Mouse (Mus musculus): ENCODE data around the gene Cd63. TPM values are rescaled to one million over a fixed set of nuclear protein-coding genes. Genes with fewer than 3 reads are reported as not detected.

Gene Cd63
- 158 and 226 TPM in 2 replicates for total RNA-seq (2012; rRNA removed)

DNA sequence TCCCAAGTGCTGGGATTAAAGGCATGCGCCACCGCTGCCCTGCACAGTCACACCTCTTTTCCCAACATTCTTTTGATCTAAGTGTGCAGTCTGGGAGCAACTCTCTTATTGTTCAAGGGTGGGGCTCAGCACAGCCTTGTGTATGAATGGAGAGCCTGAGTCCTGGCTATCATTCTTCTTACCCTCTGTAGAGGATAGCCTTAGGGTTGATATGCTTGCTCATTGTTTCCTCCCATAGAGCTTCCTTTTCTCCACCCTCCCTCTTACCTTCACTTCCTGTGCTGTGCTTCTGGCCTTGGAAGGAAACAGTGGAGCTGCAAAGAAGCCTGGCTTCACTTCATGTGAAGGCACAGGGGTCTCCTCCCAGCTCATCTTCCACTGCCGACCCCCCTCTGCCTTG, at the start of gene Cd63:
TSS of gene Cd63 (plus strand) at position 292 of the 400 bp plus-strand sequence.
- peak within 1 kb of the TSS; percentile 79; the same call in 1 of the 2 replicates for H3K27ac ChIP-seq (ENCODE audit: insufficient read depth, low read depth, low read length, poor library complexity, severe bottlenecking)
- H3K4me1 ChIP-seq (ENCODE audit: control insufficient read depth in 2 of 2, insufficient read depth in 2 of 2, low read length in 2 of 2, poor library complexity in 1 of 2), result peaks cover 0 to 6% of the 10 kb centered on the region in 2 experiments; a peak in 1 of 4 replicates
- no peaks in the 10 kb centered on the region for H3K9me3 ChIP-seq (ENCODE audit: control insufficient read depth, insufficient read depth, low read depth, low read length)
- TF ChIP-seq HCFC1 (IDR thresholded peaks at IDR 0.05; ENCODE audit: borderline replicate concordance, insufficient read depth, low read length) (no peak), ZNF384 (IDR thresholded peaks at IDR 0.05; ENCODE audit: low read depth, low read length) (no peak), CHD2 (IDR thresholded peaks at IDR 0.05; ENCODE audit: low read depth, low read length) (no peak), ZC3H11A (IDR thresholded peaks at IDR 0.05; ENCODE audit: borderline replicate concordance, low read depth, low read length) (no peak), MAFK (IDR thresholded peaks at IDR 0.05; ENCODE audit: insufficient read depth, low read depth, low read length) (no peak)
- no peaks in the 10 kb centered on the region for H3K36me3 ChIP-seq (ENCODE audit: control insufficient read depth, insufficient read depth, low read length, poor library complexity, severe bottlenecking)
- H3K4me3 ChIP-seq (ENCODE audit: insufficient read depth in 1 of 2, low read depth in 1 of 2, low read length in 2 of 2, poor library complexity in 1 of 2, severe bottlenecking in 1 of 2), result peak within 1 kb of the TSS in 1 of 2 experiments; percentile 51; a peak in 2 of 4 replicates
- peak; percentile 62 for DNase-seq (ENCODE audit: low read depth, low spot score)
- in situ Hi-C loops (cut with MboI; ENCODE audit: low sequenced_read_pairs in 2 of 2, unreplicated experiment in 2 of 2), result no loop called here
- peak within 1 kb of the TSS; percentile 66 for H3K9ac ChIP-seq (ENCODE audit: insufficient read depth, low read depth, low read length, poor library complexity, severe bottlenecking)

DNA sequence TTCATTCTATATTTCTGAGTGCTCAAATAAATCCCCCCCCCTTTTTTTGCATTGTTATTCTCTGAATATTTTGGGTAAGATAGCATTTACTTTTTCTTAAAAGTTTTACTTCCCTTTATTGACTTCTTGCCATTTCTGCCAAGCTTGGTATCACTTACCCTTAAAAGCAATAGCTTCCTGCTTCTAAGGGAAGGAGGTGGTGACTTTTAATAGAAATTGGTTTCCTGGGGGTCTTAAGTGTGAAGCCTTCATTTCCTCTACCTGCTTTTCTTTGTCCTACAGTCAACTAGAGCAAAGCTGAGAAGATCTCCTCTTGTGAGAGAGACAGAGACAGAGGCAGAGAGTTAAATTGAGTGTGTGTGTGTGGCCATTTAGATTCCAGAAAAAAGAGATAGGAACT, 39.6 kb upstream of the Cd63 start:
- in situ Hi-C loops (cut with MboI; ENCODE audit: low sequenced_read_pairs in 2 of 2, unreplicated experiment in 2 of 2), result no loop called here
- Histone ChIP-seq H3K4me1 (ENCODE audit: control insufficient read depth in 2 of 2, insufficient read depth in 2 of 2, low read length in 2 of 2, poor library complexity in 1 of 2) (no peaks in the 10 kb centered on the region), H3K27ac (ENCODE audit: insufficient read depth, low read depth, low read length, poor library complexity, severe bottlenecking) (no peak overlapping the region), H3K9ac (ENCODE audit: insufficient read depth, low read depth, low read length, poor library complexity, severe bottlenecking) (no peak overlapping the region), H3K36me3 (ENCODE audit: control insufficient read depth, insufficient read depth, low read length, poor library complexity, severe bottlenecking) (peaks cover 10% of the 10 kb centered on the region; the same call in 1 of the 2 replicates), H3K9me3 (ENCODE audit: control insufficient read depth, insufficient read depth, low read depth, low read length) (no peaks in the 10 kb centered on the region), H3K4me3 (ENCODE audit: insufficient read depth in 1 of 2, low read depth in 1 of 2, low read length in 2 of 2, poor library complexity in 1 of 2, severe bottlenecking in 1 of 2) (no peak overlapping the region)
- no peak for DNase-seq (ENCODE audit: low read depth, low spot score)
- TF ChIP-seq HCFC1 (IDR thresholded peaks at IDR 0.05; ENCODE audit: borderline replicate concordance, insufficient read depth, low read length), result no peak
- no peak for TF ChIP-seq CHD2 (IDR thresholded peaks at IDR 0.05; ENCODE audit: low read depth, low read length)
- TF ChIP-seq ZNF384 (IDR thresholded peaks at IDR 0.05; ENCODE audit: low read depth, low read length), result no peak
- no peak for TF ChIP-seq MAFK (IDR thresholded peaks at IDR 0.05; ENCODE audit: insufficient read depth, low read depth, low read length)
- no peak for TF ChIP-seq ZC3H11A (IDR thresholded peaks at IDR 0.05; ENCODE audit: borderline replicate concordance, low read depth, low read length)

DNA sequence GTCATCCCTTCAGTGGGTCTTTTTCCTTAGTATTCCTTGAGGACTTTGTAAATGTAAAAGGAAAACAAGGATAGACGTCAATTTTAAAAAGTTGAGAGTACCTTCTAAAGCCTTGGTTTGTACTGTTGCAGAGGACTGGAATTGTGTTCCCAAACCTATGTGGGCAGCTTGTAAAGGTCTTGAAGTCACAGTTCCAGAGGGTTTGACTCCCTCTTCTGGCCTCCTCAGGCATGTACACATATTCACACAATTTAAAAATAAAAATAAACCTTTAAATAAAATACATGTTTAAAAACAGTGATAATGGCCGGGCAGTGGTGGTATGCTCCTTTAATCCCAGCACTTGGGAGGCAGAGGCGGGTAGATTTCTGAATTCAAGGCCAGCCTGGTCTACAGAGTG, 34.7 kb upstream of the Cd63 start:
- in situ Hi-C loops (cut with MboI; ENCODE audit: low sequenced_read_pairs in 2 of 2, unreplicated experiment in 2 of 2), result no loop called here

DNA sequence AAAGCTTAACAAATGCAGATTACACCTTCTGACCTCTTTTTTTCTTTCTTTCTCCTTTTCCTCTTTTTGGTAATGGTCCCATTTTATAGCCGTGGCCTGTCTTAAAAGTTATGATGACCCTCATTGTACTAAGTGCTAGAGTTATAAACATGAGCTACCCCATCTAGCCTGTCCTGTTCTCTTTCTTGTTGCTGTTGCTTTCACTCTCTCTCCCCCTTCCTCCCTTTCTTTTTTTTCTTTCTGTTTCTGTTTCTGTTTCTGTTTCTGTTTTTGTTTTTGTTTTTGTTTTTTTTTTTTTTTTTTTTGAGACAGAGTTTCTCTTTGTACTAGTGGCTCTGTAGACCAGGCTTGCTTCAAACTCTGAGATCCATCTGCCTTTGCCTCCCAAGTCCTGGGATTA, 34.3 kb upstream of the Cd63 start:
- no peak for DNase-seq (ENCODE audit: low read depth, low spot score)
- peaks cover 3% of the 10 kb centered on the region for H3K36me3 ChIP-seq (ENCODE audit: control insufficient read depth, insufficient read depth, low read length, poor library complexity, severe bottlenecking)
- H3K4me1 ChIP-seq (ENCODE audit: control insufficient read depth in 2 of 2, insufficient read depth in 2 of 2, low read length in 2 of 2, poor library complexity in 1 of 2), result no peaks in the 10 kb centered on the region
- TF ChIP-seq HCFC1 (IDR thresholded peaks at IDR 0.05; ENCODE audit: borderline replicate concordance, insufficient read depth, low read length), result no peak
- TF ChIP-seq ZC3H11A (IDR thresholded peaks at IDR 0.05; ENCODE audit: borderline replicate concordance, low read depth, low read length), result no peak
- TF ChIP-seq ZNF384 (IDR thresholded peaks at IDR 0.05; ENCODE audit: low read depth, low read length), result no peak
- no peak for TF ChIP-seq MAFK (IDR thresholded peaks at IDR 0.05; ENCODE audit: insufficient read depth, low read depth, low read length)
- TF ChIP-seq CHD2 (IDR thresholded peaks at IDR 0.05; ENCODE audit: low read depth, low read length), result no peak
- no peak overlapping the region for H3K9ac ChIP-seq (ENCODE audit: insufficient read depth, low read depth, low read length, poor library complexity, severe bottlenecking)
- no peaks in the 10 kb centered on the region for H3K9me3 ChIP-seq (ENCODE audit: control insufficient read depth, insufficient read depth, low read depth, low read length)
- no peak overlapping the region for H3K4me3 ChIP-seq (ENCODE audit: insufficient read depth in 1 of 2, low read depth in 1 of 2, low read length in 2 of 2, poor library complexity in 1 of 2, severe bottlenecking in 1 of 2)
- in situ Hi-C loops (cut with MboI; ENCODE audit: low sequenced_read_pairs in 2 of 2, unreplicated experiment in 2 of 2), result no loop called here
- no peak overlapping the region for H3K27ac ChIP-seq (ENCODE audit: insufficient read depth, low read depth, low read length, poor library complexity, severe bottlenecking)

More for the DNA sequence above, 34.7 kb upstream of the Cd63 start:
- no peaks in the 10 kb centered on the region for H3K9me3 ChIP-seq (ENCODE audit: control insufficient read depth, insufficient read depth, low read depth, low read length)
- no peak overlapping the region for H3K27ac ChIP-seq (ENCODE audit: insufficient read depth, low read depth, low read length, poor library complexity, severe bottlenecking)
- peaks cover 2% of the 10 kb centered on the region for H3K36me3 ChIP-seq (ENCODE audit: control insufficient read depth, insufficient read depth, low read length, poor library complexity, severe bottlenecking)
- H3K9ac ChIP-seq (ENCODE audit: insufficient read depth, low read depth, low read length, poor library complexity, severe bottlenecking), result no peak overlapping the region
- no peak for DNase-seq (ENCODE audit: low read depth, low spot score)
- no peak overlapping the region for H3K4me3 ChIP-seq (ENCODE audit: insufficient read depth in 1 of 2, low read depth in 1 of 2, low read length in 2 of 2, poor library complexity in 1 of 2, severe bottlenecking in 1 of 2)
- TF ChIP-seq ZNF384 (IDR thresholded peaks at IDR 0.05; ENCODE audit: low read depth, low read length) (no peak), ZC3H11A (IDR thresholded peaks at IDR 0.05; ENCODE audit: borderline replicate concordance, low read depth, low read length) (no peak), HCFC1 (IDR thresholded peaks at IDR 0.05; ENCODE audit: borderline replicate concordance, insufficient read depth, low read length) (no peak), CHD2 (IDR thresholded peaks at IDR 0.05; ENCODE audit: low read depth, low read length) (no peak), MAFK (IDR thresholded peaks at IDR 0.05; ENCODE audit: insufficient read depth, low read depth, low read length) (no peak)
- H3K4me1 ChIP-seq (ENCODE audit: control insufficient read depth in 2 of 2, insufficient read depth in 2 of 2, low read length in 2 of 2, poor library complexity in 1 of 2), result no peaks in the 10 kb centered on the region

Measured in ES-E14 (cell line).